Mouse (Mus musculus): ENCODE data around the gene AI467606. TPM values are rescaled to one million over a fixed set of nuclear protein-coding genes. Genes with fewer than 3 reads are reported as not detected.
A peak's percentile ranks its signal among the peaks of the same experiment; 100 is the strongest.

The AI467606 gene
- polyA plus RNA-seq (2015; fragmentation: Nextera tagmentation; extraction: Ambion mirVana): 2.0 and 3.3 TPM in 2 replicates

DNA sequence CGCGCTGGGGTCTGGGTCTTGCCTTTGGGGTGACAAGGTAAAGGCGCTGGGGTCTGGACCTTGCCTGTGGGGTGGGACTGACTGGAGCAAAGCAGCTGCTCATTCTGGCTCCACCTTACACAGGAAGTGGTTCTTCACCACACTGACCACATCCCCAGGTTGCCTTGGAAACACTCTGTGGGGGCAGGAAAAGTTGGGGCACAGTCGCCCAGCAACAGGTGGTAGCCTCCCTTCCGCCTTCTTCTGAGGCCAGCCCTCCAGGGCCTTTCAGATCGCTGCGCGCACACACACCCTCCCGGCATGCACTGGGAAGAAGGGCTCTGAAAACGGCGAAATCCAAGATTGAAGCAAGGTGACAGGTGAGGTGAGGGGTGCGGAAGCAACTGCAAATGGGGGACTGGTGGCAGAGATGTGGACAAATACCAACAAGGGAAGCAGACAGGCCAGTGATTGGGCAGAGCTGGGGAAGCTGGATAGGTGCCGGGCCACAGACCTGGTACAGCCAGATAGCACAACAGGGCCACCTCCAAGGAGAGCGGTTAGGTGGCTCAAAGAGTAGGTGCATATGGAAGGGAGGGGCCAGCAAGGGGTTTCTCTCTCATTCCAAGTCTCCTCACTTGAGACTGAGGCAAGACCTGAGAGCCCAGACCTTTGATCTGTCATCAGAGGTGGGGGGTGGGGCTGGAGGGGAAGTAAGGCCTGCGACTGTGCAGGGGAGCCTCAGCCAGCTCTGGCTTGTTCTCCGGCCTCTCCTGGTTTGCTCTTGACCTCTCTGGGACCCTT lies at the start of gene AI467606:
AI467606 (plus strand) TSS at position 246 of the 783 bp plus-strand sequence.
- no peak for ATAC-seq (ENCODE audit: low FRiP score, low read depth)
- no peak within 1 kb of the TSS for H3K4me3 ChIP-seq
- no peaks in the 10 kb centered on the region for H3K9me3 ChIP-seq
- peaks cover 4% of the 10 kb centered on the region; the same call in 1 of the 2 replicates for H3K4me1 ChIP-seq (replicated peaks)
- no peak within 1 kb of the TSS for H3K27ac ChIP-seq (replicated peaks)
- no peaks in the 10 kb centered on the region for H3K36me3 ChIP-seq
- H3K9ac ChIP-seq: no peak within 1 kb of the TSS
- 72% methylated on average over 16 of the region's 16 CpGs for WGBS
- H3K4me2 ChIP-seq: 0 out of 2 replicates have a peak within 1 kb of the TSS, but pooled peaks have one; percentile 9
- no peaks in the 10 kb centered on the region for H3K27me3 ChIP-seq

DNA sequence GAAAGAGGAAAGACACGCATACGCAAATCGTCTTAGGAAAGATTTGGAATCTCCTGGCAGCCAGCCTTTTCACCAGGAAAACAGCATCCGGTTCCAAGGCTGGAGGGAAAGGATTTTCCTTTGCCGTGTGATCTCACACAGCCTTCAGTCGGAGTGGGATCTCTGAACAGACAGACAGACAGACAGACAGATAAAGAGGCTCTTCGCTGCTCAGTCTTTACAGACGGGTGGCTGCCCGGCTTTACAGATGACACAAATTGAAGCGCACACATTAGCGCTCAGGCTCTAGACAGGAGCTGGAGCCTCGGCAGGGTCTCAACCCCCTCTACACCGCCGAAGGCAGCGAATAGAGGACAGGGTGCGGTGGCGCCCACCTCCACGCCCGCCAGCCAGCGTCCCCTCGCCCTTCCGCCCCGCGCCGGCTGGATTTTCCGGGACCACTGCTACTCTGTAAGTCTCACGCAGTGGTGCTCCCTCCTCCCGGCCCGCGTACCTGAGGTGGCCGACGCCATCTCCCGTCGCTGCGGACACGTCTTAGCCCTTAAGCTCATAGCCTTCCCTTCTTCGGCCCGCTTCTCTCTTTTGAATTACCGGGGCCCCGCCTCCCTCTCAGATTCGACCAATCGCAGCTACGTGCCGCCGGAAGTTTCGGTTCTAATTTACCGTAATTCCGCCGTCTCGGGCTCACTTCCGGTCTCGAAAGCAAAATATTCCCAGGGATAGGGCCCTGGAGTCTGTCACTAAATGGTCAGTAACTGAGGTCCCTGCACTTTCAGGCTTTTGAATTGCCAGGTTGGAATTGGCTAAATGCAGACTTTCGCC lies 49.1 kb upstream of the AI467606 start, which contains the start of gene Kif22:
Kif22 (minus strand) TSS at position 621 of the 822 bp plus-strand sequence.
- Histone ChIP-seq H3K4me2 (peak within 1 kb of the TSS; percentile 97), H3K9ac (peak within 1 kb of the TSS; percentile 61), H3K36me3 (no peaks in the 10 kb centered on the region), H3K27me3 (no peaks in the 10 kb centered on the region), H3K9me3 (no peaks in the 10 kb centered on the region), H3K4me1 (replicated peaks) (peaks cover 8% of the 10 kb centered on the region), H3K27ac (replicated peaks) (peak within 1 kb of the TSS; percentile 69), H3K4me3 (peak within 1 kb of the TSS; percentile 60)
- whole genome bisulfite sequencing: under 1% methylated on average over 53 of the region's 53 CpGs
- peak; percentile 90 for ATAC-seq (ENCODE audit: low FRiP score, low read depth)

DNA sequence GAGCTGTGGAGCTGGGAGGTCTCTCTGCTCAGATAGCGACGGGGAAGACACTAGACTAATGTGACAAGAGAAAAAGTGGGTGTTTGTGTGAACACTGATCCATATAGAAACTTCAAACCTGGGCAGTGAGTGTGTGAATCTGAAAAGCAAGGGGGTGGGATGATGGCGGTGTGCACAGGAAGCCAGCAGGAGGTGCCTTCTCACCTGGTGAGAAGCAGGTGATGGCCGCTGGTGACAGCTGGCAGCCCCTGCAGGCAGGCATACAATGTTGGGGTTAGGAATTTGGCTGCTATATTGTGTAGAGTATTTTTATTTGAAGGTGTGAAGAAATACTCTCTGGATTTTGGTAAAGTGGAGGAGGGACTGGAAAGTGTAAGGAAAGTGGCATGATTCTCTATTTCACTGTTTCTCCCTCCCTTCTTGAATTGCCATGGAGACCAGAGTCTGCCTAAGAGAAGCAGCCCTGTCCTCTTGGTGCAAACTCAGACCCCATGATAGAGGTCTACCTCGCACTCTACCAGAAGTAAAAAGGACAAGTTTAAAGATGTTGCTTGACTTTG lies 36.1 kb upstream of the AI467606 start:
- Histone ChIP-seq H3K4me3 (no peak overlapping the region), H3K27me3 (no peaks in the 10 kb centered on the region), H3K9ac (no peak overlapping the region), H3K27ac (replicated peaks) (no peak overlapping the region), H3K4me1 (replicated peaks) (no peaks in the 10 kb centered on the region), H3K36me3 (no peaks in the 10 kb centered on the region), H3K4me2 (no peak overlapping the region), H3K9me3 (no peaks in the 10 kb centered on the region)
- no peak for ATAC-seq (ENCODE audit: low FRiP score, low read depth)
- 66% methylated on average over 5 of the region's 5 CpGs for WGBS

DNA sequence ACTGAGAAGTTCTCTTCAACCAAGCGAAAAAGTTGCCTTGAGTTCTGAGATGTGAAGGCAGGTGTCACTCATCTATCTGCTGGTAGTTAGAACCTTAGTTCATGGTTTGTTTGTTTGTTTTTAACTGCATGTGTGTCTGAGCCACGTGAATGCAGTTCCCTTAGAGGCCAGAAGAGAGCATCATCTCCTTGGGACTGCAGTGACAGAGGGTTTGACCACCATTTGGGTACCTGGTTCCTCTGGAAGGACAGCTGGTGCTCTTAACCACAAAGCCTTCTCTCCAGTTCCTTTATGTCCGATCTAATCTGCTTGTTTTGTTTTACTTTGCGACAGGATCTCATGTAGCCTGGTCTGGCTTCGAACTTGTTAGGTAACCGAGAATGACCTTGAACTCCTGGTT lies 25.6 kb upstream of the AI467606 start:
- Histone ChIP-seq H3K4me2 (no peak overlapping the region), H3K27me3 (no peaks in the 10 kb centered on the region), H3K9ac (no peak overlapping the region), H3K9me3 (no peaks in the 10 kb centered on the region), H3K27ac (replicated peaks) (no peak overlapping the region), H3K36me3 (no peaks in the 10 kb centered on the region), H3K4me3 (no peak overlapping the region), H3K4me1 (replicated peaks) (no peaks in the 10 kb centered on the region)
- ATAC-seq (ENCODE audit: low FRiP score, low read depth): no peak
- WGBS: 87% methylated on average over 6 of the region's 6 CpGs

DNA sequence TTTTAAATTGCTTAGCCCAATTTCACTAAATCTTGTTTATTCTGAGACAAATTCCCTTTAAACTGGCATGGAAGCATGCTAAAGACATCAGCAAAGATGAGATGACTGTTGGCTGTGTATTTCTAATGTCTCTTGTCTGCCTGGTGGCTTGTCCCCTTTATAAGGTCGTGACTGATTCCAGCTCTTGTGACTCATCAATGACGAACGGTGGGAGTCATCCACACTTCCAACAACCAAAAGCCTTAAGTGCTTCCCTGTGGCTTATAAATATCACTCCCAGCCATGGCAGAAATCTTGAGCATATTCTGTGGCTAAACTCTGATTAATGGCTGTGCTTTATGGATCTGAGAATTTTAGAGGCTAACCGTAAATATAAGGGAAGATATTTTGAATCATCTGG lies 24.8 kb upstream of the AI467606 start:
- H3K36me3 ChIP-seq: no peaks in the 10 kb centered on the region
- H3K27ac ChIP-seq (replicated peaks): no peak overlapping the region
- H3K9me3 ChIP-seq: no peaks in the 10 kb centered on the region
- H3K4me1 ChIP-seq (replicated peaks): no peaks in the 10 kb centered on the region
- H3K9ac ChIP-seq: no peak overlapping the region
- no peak overlapping the region for H3K4me2 ChIP-seq
- H3K27me3 ChIP-seq: no peaks in the 10 kb centered on the region
- WGBS: 80% methylated on average over 4 of the region's 4 CpGs
- no peak for ATAC-seq (ENCODE audit: low FRiP score, low read depth)
- no peak overlapping the region for H3K4me3 ChIP-seq

DNA sequence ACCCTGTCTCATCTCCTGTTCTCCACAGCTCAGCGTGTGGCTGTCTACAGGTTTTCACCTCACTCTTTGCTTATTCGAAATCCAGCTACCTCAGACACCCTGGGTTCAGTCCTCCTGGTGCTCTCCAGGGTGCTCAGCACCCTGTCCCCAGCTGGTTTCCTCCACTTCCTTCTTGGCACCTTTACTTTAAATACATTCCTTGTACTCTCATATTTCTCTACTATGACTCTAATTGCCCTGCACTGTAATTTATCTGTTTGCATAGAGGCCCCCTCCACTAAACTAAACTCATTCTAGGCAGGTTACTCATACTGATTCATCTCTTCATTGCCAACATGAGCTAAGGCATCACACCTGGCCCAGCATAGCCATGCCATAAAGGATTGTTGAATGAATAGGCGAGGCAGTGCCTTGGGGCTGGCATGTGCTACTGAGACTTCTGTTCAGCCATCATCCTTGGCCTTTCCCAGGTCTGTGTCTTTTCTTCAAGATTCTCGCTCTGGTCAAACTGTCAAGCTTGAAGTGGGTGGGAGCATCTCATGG lies 20.2 kb upstream of the AI467606 start:
- H3K4me3 ChIP-seq: no peak overlapping the region
- H3K27ac ChIP-seq (replicated peaks): no peak overlapping the region
- H3K4me1 ChIP-seq (replicated peaks): no peaks in the 10 kb centered on the region
- no peak for ATAC-seq (ENCODE audit: low FRiP score, low read depth)
- H3K27me3 ChIP-seq: no peaks in the 10 kb centered on the region
- H3K4me2 ChIP-seq: no peak overlapping the region
- H3K36me3 ChIP-seq: no peaks in the 10 kb centered on the region
- H3K9me3 ChIP-seq: no peaks in the 10 kb centered on the region
- WGBS: 77% methylated on average over 4 of the region's 4 CpGs
- no peak overlapping the region for H3K9ac ChIP-seq

DNA sequence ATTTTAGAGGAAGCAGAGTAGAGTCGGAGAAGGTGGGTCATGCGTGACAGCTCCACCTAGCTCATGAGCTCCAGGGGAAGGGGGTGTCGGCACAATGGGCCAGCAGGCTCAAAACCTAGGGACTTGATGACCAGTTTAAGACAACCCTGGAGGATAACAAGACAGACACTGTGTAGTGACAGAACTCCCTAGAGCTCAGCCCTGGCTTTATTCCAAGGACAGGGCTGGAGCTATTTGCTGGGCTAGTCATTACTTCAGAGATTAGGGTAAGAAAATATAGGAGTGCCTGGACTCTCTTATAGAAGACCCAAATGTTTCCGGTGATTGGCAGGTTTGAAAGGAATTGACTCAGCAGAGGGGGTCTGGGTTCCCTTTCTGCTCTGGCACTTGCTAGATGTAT lies 17.9 kb upstream of the AI467606 start:
- no peaks in the 10 kb centered on the region for H3K4me1 ChIP-seq (replicated peaks)
- H3K9ac ChIP-seq: no peak overlapping the region
- 86% methylated on average over 4 of the region's 4 CpGs for WGBS
- no peaks in the 10 kb centered on the region for H3K36me3 ChIP-seq
- H3K9me3 ChIP-seq: no peaks in the 10 kb centered on the region
- no peak overlapping the region for H3K27ac ChIP-seq (replicated peaks)
- no peak overlapping the region for H3K4me2 ChIP-seq
- H3K27me3 ChIP-seq: no peaks in the 10 kb centered on the region
- no peak overlapping the region for H3K4me3 ChIP-seq
- no peak for ATAC-seq (ENCODE audit: low FRiP score, low read depth)

DNA sequence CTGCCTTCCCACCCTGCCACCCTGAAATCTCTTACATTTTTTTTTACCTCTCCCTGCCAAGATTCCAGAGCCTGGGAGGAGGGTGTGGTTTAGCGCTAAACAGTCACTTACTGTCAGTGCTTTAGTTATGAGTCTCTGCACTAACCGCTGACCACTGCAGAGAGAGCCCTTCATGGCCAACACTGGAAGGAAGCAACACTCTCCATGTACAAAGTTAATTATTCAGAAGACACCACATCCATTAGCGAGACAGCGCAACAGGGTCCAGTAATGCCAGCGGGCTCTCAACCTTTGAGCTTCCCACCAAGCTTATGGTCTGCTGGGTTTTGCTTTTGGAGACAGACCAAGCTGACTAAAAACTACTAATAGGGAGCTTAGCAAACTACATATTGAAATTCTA lies 15.0 kb upstream of the AI467606 start:
- ATAC-seq (ENCODE audit: low FRiP score, low read depth): no peak
- WGBS: 92% methylated on average over 5 of the region's 5 CpGs
- no peak overlapping the region for H3K4me3 ChIP-seq
- H3K27ac ChIP-seq (replicated peaks): no peak overlapping the region
- H3K36me3 ChIP-seq: no peaks in the 10 kb centered on the region
- H3K4me1 ChIP-seq (replicated peaks): no peaks in the 10 kb centered on the region
- no peak overlapping the region for H3K9ac ChIP-seq
- H3K9me3 ChIP-seq: no peaks in the 10 kb centered on the region
- H3K4me2 ChIP-seq: no peak overlapping the region
- H3K27me3 ChIP-seq: no peaks in the 10 kb centered on the region

DNA sequence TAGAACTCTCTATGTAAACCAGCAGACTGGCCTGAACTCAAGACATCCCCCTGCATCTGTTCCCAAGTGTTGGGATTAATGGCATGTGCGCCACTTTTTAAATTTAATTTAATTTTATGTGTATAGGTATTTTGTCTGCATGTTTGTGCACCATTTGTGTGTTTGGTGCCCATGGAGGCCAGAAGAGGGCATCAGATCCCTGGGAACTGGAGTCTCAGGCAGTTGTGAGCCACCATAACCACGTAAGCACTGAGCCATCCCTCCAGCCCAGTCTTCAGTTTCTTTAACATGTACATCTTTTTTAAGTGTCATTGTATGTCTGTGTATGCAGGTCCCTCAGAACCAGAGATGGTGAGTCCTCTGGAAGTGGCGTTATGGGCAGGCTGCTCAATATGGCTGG lies 13.5 kb upstream of the AI467606 start:
- no peaks in the 10 kb centered on the region for H3K27me3 ChIP-seq
- ATAC-seq (ENCODE audit: low FRiP score, low read depth): no peak
- H3K4me1 ChIP-seq (replicated peaks): no peaks in the 10 kb centered on the region
- 85% methylated on average over 3 of the region's 3 CpGs for WGBS
- no peaks in the 10 kb centered on the region for H3K9me3 ChIP-seq
- no peak overlapping the region for H3K4me2 ChIP-seq
- no peak overlapping the region for H3K4me3 ChIP-seq
- no peak overlapping the region for H3K9ac ChIP-seq
- no peaks in the 10 kb centered on the region for H3K36me3 ChIP-seq
- H3K27ac ChIP-seq (replicated peaks): no peak overlapping the region

DNA sequence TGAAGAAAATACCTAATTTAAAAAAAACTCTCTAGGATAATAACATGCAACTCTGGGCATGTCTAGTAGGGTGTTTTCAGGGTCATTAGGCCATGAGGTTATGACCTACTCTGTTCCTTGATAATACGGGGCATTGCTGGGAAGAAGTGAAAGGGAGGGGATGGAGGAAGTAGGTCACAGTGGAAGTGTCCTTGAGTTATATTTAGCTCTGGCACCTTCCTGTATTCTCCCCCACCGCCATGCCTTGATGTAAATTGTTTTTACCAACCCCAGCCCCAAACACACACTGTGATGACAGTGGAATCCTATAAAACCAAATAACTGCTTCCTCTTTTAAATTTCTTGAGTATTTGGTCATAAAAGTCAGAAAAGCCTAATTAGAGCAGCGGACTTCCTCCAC lies 11.1 kb upstream of the AI467606 start:
- H3K9me3 ChIP-seq: no peaks in the 10 kb centered on the region
- H3K36me3 ChIP-seq: no peaks in the 10 kb centered on the region
- H3K4me2 ChIP-seq: no peak overlapping the region
- no peak overlapping the region for H3K4me3 ChIP-seq
- H3K4me1 ChIP-seq (replicated peaks): no peaks in the 10 kb centered on the region
- 62% methylated on average over 3 of the region's 3 CpGs for WGBS
- no peaks in the 10 kb centered on the region for H3K27me3 ChIP-seq
- no peak for ATAC-seq (ENCODE audit: low FRiP score, low read depth)
- no peak overlapping the region for H3K9ac ChIP-seq
- H3K27ac ChIP-seq (replicated peaks): no peak overlapping the region

DNA sequence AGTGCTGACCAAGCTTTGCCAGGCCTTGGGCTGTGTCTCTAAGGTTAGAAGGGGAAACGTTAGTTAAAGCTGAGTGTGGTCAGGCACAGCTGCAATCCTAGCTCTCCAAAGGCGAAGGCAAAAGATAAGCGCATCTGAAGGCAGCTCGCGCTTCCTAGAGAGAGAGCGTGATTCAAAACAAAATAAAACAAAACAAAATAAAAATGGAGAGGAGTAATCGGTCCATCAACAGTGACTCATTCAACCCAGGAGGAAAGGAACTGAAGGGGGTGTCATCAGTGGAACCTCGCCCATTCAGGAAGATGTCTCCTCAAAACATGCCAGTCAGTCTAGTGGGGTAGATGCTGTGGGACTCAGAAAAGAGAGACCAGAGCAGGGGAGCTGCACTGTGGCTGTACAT lies 8.9 kb upstream of the AI467606 start:
- 83% methylated on average over 8 of the region's 8 CpGs for WGBS
- Histone ChIP-seq H3K27me3 (no peaks in the 10 kb centered on the region), H3K4me3 (no peak overlapping the region), H3K9me3 (no peaks in the 10 kb centered on the region), H3K4me1 (replicated peaks) (no peaks in the 10 kb centered on the region), H3K27ac (replicated peaks) (no peak overlapping the region), H3K9ac (no peak overlapping the region), H3K4me2 (no peak overlapping the region), H3K36me3 (no peaks in the 10 kb centered on the region)
- ATAC-seq (ENCODE audit: low FRiP score, low read depth): no peak

DNA sequence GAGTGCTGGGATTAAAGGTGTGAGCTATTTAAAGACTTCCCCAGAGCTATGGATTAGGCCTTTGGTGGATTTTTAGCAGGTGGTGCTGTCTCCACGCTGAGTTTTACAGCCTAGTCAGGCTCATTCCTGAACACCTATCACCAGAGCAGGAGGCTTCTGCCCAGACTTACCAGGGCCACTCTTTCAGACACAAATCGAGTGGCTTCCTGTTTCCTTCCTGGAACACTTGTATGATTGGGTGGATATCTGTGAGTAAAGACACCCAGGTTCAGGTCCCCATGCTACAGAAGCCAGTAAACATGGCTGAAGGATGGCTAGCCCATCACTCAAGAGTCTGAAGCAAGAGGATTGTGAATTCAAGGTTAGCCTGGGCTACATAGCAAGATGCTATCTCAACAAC lies 8.2 kb upstream of the AI467606 start:
- H3K9me3 ChIP-seq: no peaks in the 10 kb centered on the region
- no peaks in the 10 kb centered on the region for H3K27me3 ChIP-seq
- H3K36me3 ChIP-seq: no peaks in the 10 kb centered on the region
- 67% methylated on average over 2 of the region's 2 CpGs for WGBS
- H3K4me2 ChIP-seq: no peak overlapping the region
- H3K4me3 ChIP-seq: no peak overlapping the region
- ATAC-seq (ENCODE audit: low FRiP score, low read depth): no peak
- no peak overlapping the region for H3K9ac ChIP-seq
- no peak overlapping the region for H3K27ac ChIP-seq (replicated peaks)
- no peaks in the 10 kb centered on the region for H3K4me1 ChIP-seq (replicated peaks)
